Mouse (Mus musculus) gastrocnemius, postnatal 25 days (tissue): Measurements from ENCODE around the gene Pip4k2c. TPM values are rescaled to one million over a fixed set of nuclear protein-coding genes. Genes with fewer than 3 reads are reported as not detected.
"Not testable (repeated sequence)": the region's sequence is repeated elsewhere in the genome, so short reads cannot be mapped to it uniquely, and the experiment has no call there.

Source experiments
- DNase-seq: peaks from one replicate; pipeline ENCODE4 v3.0.0; 2022
- total RNA-seq, 2 experiments: library from RNA; stranded (reverse); gene quantifications; 1 replicate in 1 of 2; 2 replicates in 1 of 2; pipeline ENCODE4 v1.2.3; 2021

Gene Pip4k2c
- total RNA-seq, 2 experiments from 2014 or later = 4.7 to 6.9 TPM

- no peak for DNase-seq
Measured at GRCm38 (mm10) chr10:127209928-127210570, 1.3 kb downstream of the Pip4k2c start.

- no peak for DNase-seq
Measured at GRCm38 (mm10) chr10:127208921-127209320, 2.5 kb downstream of the Pip4k2c start.

- DNase-seq = no peak
Measured at GRCm38 (mm10) chr10:127205373-127205772, 6.0 kb downstream of the Pip4k2c start.

DNA sequence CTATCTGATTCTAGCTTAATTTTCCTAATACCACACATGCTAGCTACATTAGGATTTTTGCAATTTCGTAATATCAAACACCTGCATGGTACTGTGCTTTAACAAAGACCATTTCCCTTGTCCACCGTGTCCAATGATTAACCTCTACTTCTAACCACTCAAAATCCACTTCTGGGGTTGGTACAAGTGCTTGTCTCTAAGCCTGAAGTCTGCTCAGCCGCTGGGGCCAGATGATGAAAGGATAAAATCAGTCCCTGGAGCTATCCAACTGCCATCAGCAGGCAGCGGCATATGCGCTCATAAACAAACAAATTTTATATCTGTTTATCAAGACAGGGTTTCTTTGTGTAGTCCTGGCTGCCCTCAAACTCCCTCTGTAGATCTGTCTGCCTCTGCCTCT lies 6.8 kb downstream of the Pip4k2c start:
- DNase-seq = no peak

DNA sequence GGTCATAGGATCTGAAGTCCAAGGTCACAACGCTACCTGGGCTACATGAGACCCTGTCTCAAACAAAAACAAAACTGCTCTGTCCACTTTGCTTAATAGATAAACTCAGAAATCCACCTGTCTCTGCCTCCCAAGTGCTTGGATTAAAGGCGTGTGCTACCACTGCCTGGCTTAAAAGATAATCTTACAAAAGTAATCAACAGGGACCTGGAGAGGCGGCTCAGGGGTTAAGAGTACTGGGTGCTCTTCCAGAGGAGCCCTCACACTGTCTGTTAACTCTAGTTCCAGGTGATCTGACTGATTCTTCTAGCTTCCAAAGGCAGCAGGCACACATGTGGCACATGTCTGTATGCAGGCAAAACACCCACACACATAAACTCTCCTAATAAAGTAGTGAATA lies 8.3 kb downstream of the Pip4k2c start:
- no peak for DNase-seq

- DNase-seq = no peak
Measured at GRCm38 (mm10) chr10:127200279-127200678, 11.1 kb downstream of the Pip4k2c start.

- DNase-seq = no peak
Measured at GRCm38 (mm10) chr10:127199474-127199873, 11.9 kb downstream of the Pip4k2c start.

DNA sequence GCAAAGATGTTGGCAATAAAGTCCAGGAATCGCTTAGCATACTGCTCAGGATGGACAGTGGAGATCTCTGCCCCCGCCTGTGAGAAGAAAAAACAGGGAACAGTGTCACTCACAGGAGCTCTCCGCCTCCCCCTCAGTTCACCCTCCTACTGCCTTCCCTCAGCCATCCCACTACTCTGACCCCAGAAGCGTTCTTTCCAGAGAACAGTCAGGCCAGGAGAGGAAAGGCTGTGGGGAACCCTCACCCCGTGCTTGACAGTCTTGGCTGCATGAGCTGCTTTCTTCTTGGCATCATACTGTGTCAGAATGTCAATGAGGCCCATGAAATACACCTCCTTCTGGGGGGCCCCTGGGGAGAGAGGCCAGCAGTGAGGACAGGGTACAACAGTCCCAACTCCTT lies 12.3 kb downstream of the Pip4k2c start:
- no peak for DNase-seq

- DNase-seq = no peak
Measured at GRCm38 (mm10) chr10:127198492-127198891, 12.9 kb downstream of the Pip4k2c start.

GRCm38 (mm10) chr10:127197505-127198110 lies 13.8 kb downstream of the Pip4k2c start:
- no peak for DNase-seq

GRCm38 (mm10) chr10:127197104-127197503 lies 14.3 kb downstream of the Pip4k2c start:
- DNase-seq = no peak

- DNase-seq = peak; percentile 84
Measured at GRCm38 (mm10) chr10:127196392-127196791, 15.0 kb downstream of the Pip4k2c start.

GRCm38 (mm10) chr10:127195328-127196129 lies 15.9 kb downstream of the Pip4k2c start, which contains the start of gene Dtx3:
Dtx3 (minus strand) TSS chr10:127195728.
- DNase-seq = peak; percentile 53

DNA sequence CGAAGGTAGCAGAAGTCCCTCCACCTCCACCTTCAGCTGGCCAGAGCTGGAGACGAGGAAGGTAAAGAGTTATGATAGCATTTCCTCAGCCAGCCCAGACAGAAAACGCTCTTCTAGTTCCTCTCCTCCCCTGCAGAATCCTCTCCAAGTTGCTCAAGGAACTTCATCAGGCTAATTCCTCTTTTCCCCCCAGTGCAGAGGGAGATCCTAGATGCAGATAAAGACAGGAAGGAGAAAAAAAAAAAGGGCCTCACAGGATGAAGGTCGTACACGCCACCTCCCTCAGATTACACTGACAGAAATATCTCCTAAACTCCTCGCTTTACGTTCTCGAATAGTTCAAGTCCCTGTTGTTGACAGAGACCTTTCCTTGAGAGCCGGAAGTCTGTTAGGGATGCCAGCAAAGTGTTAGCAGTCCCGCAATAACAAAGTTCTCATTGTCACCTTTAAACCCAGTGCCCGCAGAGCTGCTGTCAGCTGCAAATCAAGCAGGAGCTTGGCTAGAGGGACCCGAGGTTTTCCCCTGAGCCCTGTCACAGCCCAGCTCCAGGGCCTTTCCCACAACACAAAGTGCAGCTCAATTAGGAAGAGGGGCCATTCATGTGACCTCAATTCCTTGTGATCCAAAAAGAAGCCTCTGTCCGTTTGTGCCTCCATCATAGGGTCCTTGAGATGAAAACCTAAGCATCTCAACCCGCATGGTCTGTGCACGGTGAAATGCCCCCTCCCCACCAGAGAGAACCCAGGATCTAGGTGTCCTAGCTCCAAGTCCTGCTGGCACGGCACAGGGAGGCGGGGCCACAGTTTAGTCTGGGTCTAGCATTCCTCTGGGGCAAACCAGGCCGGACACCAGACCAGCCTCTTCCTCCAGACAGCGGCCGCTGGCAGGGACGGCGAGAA lies 16.7 kb downstream of the Pip4k2c start:
- DNase-seq = peak; percentile 66

GRCm38 (mm10) chr10:127193011-127193410 lies 18.4 kb downstream of the Pip4k2c start:
- DNase-seq = no peak

- DNase-seq = not testable (repeated sequence)
Measured at GRCm38 (mm10) chr10:127192057-127192328, 19.4 kb downstream of the Pip4k2c start.

- DNase-seq = no peak
Measured at GRCm38 (mm10) chr10:127191191-127192056, 20.0 kb downstream of the Pip4k2c start.

GRCm38 (mm10) chr10:127190398-127191190 lies 20.8 kb downstream of the Pip4k2c start:
- DNase-seq = no peak

GRCm38 (mm10) chr10:127189651-127190381 lies 21.6 kb downstream of the Pip4k2c start, which contains the start of gene Arhgef25:
Arhgef25 (minus strand) TSS chr10:127190083.
- DNase-seq = peak; percentile 76
